Mouse (Mus musculus): ENCODE measurements around the gene Rhd. TPM values are rescaled to one million over a fixed set of nuclear protein-coding genes. Genes with fewer than 3 reads are reported as not detected.

Rhd gene
- total RNA-seq, 2 experiments from 2014 or later, result 1.5 to 1.6 TPM

DNA sequence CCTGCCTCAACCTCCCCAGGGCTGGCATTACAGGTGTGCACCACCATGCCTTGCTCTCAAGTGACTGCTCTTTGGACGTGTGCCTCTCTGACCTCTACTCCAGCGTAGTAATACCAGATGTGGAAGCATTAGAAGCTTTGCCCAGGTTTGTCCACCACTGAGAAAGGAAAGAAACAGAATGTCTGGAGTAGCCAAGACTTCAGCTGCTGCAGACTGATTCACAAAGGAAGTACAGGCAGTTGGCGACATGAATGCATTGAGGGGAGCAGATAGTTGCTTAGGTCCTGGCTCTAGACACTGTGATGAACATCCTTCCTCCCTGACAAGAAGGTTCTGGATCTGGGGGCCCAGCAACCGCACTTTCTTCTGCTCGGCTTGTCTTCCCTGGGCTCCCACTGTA is 8.3 kb upstream of the Rhd start:
- no peak for DNase-seq (ENCODE audit: low spot score)
- intact Hi-C loops (cut with DNase I), result no loop called here

GRCm38 (mm10) chr4:134856501-134856900 is 7.8 kb upstream of the Rhd start:
- DNase-seq (ENCODE audit: low spot score), result no peak
- intact Hi-C loops (cut with DNase I), result no loop called here

GRCm38 (mm10) chr4:134858494-134858893 is 5.8 kb upstream of the Rhd start:
- intact Hi-C loops (cut with DNase I), result no loop called here
- no peak for DNase-seq (ENCODE audit: low spot score)

DNA sequence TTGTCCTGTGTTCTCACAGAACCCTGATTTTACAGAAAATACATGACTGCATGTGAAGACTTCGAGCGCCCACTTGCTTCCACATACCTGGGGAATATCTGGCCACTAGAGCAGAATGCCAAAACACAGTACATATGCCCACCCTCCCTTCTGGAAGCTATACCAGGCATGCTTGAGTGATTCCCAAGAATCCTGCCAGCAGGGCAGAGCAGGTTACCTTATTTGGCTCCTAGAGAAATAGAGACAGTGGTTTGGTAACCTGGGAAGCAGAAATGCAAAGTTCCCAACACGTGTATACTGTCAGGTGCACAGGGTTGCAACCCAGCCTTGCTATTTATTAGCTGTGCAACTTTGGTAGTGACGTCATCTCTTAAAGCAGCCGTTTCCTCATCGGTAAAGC is 2.5 kb upstream of the Rhd start:
- intact Hi-C loops (cut with DNase I), result no loop called here
- DNase-seq (ENCODE audit: low spot score), result no peak

DNA sequence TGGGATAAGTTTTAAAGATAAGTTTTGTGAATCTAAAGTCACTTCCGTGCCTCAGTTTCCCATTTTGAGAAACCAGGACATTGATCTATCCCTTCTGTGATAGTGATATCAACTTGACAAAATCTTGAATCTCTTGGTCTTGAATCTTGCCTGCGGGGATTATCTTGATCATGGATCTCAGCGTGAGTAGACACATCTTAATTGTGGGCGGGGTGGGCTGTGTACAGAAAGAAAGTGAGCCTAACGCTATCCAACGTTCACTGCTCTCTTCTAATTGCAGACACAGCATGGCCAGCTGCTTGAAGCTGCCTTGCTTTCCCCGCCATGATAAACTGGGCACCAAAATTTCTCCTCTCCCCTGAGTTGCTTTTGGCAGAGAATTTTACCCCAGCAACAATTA is 1.3 kb upstream of the Rhd start:
- DNase-seq (ENCODE audit: low spot score), result no peak
- intact Hi-C loops (cut with DNase I), result no loop called here

DNA sequence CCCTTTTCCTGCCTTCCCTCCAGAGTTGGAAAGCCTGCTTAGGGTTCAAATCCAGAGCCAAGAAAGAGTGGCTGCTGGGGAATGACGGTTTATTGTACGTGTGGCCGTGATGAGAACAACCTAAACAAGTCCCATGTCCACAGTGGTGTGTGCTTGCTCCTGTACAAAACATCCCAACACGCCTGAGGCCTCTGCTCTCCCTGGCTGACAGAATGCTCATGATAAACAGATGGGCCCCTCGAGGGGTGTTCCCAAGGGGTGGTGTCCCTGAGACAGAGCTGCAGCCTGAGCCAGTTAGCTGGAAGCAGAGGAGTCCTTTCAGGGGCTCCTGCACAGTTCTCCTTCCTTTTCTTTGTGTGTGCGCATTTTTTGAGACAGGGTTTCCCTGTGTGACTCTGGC is 1.0 kb downstream of the Rhd start:
- intact Hi-C loops (cut with DNase I), result no loop called here

DNA sequence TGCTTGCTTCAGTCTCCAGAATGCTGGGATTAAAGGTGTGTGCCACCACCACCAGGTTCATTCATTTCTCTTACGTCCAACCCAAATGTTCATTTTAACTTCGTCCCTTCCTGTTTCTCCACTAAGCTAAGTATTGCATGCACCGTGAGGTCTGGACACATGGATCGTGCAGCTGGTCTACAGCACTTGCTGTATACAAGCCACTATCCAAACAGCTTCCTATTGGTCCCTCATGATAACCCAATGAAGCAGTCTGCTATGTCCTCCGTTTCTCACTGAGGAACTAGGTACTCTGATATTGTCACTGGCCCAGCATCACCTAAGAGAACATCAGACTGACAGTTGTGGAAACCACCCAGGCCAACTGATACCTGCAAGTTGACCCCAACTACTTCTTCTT is 1.5 kb downstream of the Rhd start:
- DNase-seq (ENCODE audit: low spot score), result no peak
- intact Hi-C loops (cut with DNase I), result no loop called here

More for the DNA sequence above, 1.0 kb downstream of the Rhd start:
- no peak for DNase-seq (ENCODE audit: low spot score)

- DNase-seq (ENCODE audit: low spot score), result no peak
- intact Hi-C loops (cut with DNase I), result no loop called here
Measured at GRCm38 (mm10) chr4:134867213-134867612, 2.9 kb downstream of the Rhd start.

- intact Hi-C loops (cut with DNase I), result no loop called here
- no peak for DNase-seq (ENCODE audit: low spot score)
Measured at GRCm38 (mm10) chr4:134867661-134868060, 3.3 kb downstream of the Rhd start.

DNA sequence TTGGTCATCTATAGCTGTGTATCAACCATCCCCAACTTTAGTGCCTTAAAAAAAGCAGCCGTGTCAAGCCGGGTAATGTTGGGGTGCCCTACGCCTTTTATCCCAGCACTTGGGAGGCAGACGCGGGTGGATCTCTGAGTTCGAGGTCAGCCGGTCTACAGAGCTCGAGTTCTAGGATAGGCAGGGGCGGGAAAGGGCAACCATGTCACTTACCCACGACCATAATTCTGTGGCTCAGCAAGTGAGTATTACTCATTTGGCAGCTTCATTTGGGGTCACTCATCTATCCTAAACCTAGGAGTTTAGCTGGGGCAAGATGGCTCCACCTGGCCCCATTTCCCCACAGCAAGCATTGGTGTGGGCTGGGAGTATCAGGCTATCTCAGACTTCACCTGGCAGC is 3.7 kb downstream of the Rhd start:
- intact Hi-C loops (cut with DNase I), result no loop called here
- DNase-seq (ENCODE audit: low spot score), result no peak

DNA sequence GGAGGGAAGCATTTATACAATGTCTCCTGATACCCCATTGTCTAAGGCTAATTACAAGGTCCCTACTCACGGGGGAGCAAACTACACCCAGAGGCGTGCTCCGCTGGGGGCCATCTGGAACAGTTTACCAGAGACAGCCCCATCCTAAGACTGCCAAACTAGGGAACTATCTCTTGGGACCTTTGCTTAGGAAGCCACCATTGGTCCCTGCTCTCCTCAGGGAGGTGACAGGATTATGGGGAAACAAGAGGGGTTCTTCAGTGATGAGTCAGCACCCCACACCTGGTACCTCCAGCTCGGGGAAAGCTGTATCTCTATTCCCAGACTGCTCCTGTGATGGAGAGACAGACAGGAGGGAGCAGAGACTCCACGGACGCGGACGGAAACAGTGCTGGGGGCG is 4.2 kb downstream of the Rhd start:
- no peak for DNase-seq (ENCODE audit: low spot score)
- intact Hi-C loops (cut with DNase I), result no loop called here

GRCm38 (mm10) chr4:134869068-134869730 is 4.9 kb downstream of the Rhd start:
- DNase-seq (ENCODE audit: low spot score), result no peak
- intact Hi-C loops (cut with DNase I), result no loop called here

GRCm38 (mm10) chr4:134869815-134870375 is 5.6 kb downstream of the Rhd start:
- intact Hi-C loops (cut with DNase I), result no loop called here
- DNase-seq (ENCODE audit: low spot score), result no peak

GRCm38 (mm10) chr4:134871477-134871876 is 7.1 kb downstream of the Rhd start:
- intact Hi-C loops (cut with DNase I), result no loop called here
- DNase-seq (ENCODE audit: low spot score), result no peak

- no peak for DNase-seq (ENCODE audit: low spot score)
- intact Hi-C loops (cut with DNase I), result no loop called here
Measured at GRCm38 (mm10) chr4:134871950-134872349, 7.6 kb downstream of the Rhd start.

DNA sequence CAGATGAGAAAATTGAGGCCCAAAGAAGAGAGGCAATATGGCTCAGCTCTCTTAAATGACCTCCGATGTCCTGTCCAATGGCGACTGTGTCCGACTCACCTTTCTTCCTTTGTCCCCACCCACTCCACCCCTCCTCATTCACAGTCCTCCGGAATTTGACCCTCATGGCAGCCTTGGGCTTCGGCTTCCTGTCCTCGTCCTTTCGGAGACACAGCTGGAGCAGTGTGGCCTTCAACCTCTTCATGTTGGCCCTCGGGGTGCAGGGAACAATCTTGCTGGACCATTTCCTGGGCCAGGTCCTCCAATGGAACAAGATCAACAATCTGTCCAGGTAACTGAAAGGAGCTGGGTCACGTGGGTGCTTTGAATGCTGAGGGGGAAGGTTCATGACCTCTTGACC is 11.8 kb downstream of the Rhd start:
- intact Hi-C loops (cut with DNase I), result no loop called here
- DNase-seq (ENCODE audit: low spot score), result no peak

- peak; percentile 23 for DNase-seq (ENCODE audit: low spot score)
- intact Hi-C loops (cut with DNase I), result loop anchor here (1.0 kb wide), 1 partner anchor 86 kb away; no protein-coding TSS in a partner anchor
Measured at GRCm38 (mm10) chr4:134879410-134879981, 15.2 kb downstream of the Rhd start.

DNA sequence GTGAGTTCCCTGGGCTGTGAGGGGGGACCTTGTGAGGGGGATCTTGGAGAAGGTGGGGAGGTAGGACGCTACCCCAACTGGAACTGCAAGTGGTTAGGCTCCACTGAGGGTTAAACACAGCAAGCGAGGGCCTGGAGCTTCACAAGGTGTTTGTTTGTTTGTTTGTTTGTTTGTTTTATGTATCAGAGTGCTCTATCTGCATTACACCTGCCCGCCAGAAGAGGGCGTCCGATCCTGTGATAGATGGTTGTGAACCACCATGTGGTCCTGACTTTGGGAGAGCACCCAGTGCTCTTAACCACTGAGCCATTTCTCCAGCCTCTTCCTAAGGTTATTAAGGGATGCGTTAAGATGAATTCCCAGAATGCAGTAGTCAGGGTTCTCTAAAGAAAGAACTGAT is 15.7 kb downstream of the Rhd start:
- DNase-seq (ENCODE audit: low spot score), result no peak
- intact Hi-C loops (cut with DNase I), result loop anchor here (10.0 kb wide), 1 partner anchor 335 kb away; no protein-coding TSS in a partner anchor

- intact Hi-C loops (cut with DNase I), result loop anchor here (10.0 kb wide), 1 partner anchor 338 kb away; no protein-coding TSS in a partner anchor
- no peak for DNase-seq (ENCODE audit: low spot score)
Measured at GRCm38 (mm10) chr4:134883266-134883665, 18.9 kb downstream of the Rhd start.

DNA sequence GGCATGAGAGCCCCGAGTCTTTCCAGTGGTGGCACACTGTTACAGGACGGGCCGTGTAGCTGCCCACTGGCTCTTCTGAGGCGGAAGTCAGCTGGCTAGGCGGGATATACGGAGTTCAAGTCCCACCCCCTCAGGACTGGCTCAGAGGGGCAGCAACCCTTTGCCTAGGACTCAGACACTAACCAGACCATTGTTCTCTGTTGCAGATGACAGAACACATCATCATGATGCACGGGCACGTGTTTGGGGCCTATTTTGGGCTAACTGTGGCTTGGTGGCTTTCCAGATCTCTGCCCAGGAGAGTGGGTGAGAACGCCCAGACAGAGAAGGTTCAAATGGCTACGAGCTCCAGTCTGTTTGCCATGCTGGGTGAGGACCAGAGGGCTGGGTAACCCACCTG is 19.5 kb downstream of the Rhd start:
- intact Hi-C loops (cut with DNase I), result loop anchor here (10.0 kb wide), 1 partner anchor 339 kb away; no protein-coding TSS in a partner anchor
- no peak for DNase-seq (ENCODE audit: low spot score)

- intact Hi-C loops (cut with DNase I), result loop anchor here (10.0 kb wide), 1 partner anchor 340 kb away; no protein-coding TSS in a partner anchor
- DNase-seq (ENCODE audit: low spot score), result no peak
Measured at GRCm38 (mm10) chr4:134884364-134884763, 20.0 kb downstream of the Rhd start.

Measured in heart, postnatal 25 days (tissue).